Mouse (Mus musculus): Measurements from ENCODE around the gene Lin28a.
"Not testable (repeated sequence)": the region's sequence is repeated elsewhere in the genome, so short reads cannot be mapped to it uniquely, and the experiment has no call there.

Gene Lin28a

DNA sequence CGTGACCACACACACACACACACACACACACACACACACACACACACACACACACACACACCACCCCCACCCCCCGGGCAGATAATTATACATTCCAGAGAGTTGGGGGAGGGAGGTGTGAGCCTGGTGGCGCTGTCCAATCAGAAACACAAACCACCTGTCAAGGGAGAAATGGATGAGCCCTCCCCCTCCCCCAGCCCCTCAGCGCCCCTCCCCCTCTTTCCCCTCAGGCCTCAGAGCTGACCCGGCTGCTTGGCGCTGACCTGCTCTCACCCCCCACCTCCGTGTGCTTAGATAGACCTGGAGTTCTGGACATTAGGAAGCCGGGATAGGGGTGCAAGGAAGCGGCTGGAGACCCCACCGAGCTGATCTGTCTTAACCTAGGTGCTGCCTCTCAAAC, 569 bp upstream of the Lin28a start:
- DNase-seq (ENCODE audit: low spot score in 2 of 2), result no peak

DNA sequence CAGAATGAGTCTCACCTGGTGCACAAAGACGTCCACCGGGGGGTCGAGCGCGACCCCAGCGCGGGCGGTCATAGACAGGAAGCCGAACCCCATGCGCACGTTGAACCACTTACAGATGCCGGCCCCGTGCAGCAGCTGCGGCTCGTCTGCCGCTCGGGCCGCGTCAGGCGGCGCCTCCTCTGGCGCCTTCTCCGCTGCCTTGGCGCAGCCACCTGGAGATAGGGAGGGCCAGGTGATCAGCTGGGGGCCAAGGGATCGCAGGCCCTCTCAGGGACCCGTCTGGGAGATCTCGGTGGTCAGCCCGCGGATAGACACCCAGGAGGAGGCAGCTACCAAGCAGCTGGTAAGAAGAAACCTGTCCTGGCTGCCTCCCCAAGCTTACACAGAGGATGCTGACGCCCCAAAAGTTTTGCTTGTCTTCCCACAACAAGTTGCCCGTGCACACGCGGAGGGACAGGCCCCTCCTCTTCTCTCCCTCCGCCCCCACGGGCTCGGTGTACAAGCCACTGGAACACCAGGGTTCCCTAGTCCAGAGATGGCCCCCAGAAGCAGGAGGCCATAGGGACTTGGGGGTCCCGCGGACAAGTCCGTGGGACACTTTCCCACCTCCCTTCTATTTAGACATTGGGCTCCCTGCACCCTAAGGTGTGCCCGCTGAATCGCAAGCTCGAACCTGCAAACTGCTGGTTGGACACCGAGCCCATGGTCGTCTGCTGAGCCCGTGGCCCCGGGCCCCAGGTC, 433 bp downstream of the Lin28a start:
- DNase-seq (ENCODE audit: low spot score in 2 of 2), result no peak

DNA sequence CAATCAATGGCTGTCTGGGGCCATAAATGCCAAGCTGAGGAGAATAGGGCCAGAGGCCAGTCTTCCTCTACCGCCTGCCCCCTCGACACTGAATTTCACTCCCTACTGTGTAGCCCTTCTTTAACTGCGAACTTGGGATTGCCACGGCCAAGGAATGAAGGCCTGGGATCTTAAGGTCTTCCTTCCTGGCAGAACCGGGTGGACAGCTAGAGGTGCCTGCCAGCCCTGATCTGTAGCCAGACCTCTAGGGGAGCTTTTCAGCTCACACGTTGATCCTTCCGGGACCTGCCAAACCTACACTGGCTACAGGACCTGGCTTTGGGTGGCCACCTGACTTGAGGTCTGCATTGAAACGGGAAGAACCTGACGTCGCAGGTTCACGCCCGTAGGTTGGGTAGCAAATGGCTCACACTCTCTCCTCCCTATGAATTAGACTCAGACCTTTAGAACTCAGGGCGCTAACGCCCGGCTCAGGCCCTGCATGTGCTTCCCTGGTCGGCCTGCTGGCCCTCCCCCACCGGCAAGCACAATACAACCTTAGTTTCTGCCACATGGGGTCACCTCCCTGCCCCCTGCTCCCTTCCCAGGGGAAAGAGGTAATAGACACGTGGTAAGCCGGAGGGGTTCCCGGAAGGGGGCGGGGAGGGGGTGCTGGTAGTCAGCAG, 1.3 kb downstream of the Lin28a start:
- no peak for DNase-seq (ENCODE audit: low spot score in 2 of 2)

DNA sequence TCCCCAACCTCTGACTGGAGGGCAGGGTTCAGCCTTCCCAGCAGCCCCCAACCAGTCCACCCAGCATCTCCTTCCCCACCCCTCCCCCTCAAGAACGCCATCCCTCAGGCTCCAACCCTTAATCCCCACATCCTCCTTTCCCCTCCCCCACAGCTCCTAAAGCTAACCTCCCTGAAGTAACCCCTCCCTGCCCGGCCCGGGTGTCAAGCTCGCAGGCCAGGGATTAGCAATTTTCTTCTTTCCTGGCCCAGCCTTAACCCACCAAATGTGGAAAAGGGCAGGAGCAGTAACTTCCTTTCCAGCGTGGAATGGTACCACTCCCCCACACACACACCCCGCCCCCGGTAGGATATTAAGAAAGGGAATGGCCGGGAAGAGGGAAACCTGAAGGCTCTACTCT, 1.9 kb downstream of the Lin28a start:
- no peak for DNase-seq (ENCODE audit: low spot score in 2 of 2)

DNA sequence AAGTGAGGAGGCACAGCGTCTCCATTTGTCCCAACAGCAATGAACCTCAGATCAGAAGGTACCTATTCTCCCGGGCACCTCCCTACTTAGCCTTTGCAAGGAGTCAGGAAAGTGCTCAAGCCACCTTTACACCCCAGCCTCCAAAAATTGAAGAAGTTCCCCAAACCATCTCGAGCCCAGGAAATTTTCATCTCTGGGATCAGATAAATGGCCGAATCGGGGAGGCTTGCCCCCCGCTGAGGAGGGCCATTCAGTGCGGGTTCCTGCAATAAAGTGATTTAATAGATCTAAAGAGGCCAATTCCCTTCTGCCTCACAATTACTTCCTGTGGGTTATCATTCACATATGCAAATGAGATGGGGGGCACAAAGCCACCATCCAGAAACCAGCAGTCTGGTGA, 2.4 kb downstream of the Lin28a start:
- no peak for DNase-seq (ENCODE audit: low spot score in 2 of 2)

DNA sequence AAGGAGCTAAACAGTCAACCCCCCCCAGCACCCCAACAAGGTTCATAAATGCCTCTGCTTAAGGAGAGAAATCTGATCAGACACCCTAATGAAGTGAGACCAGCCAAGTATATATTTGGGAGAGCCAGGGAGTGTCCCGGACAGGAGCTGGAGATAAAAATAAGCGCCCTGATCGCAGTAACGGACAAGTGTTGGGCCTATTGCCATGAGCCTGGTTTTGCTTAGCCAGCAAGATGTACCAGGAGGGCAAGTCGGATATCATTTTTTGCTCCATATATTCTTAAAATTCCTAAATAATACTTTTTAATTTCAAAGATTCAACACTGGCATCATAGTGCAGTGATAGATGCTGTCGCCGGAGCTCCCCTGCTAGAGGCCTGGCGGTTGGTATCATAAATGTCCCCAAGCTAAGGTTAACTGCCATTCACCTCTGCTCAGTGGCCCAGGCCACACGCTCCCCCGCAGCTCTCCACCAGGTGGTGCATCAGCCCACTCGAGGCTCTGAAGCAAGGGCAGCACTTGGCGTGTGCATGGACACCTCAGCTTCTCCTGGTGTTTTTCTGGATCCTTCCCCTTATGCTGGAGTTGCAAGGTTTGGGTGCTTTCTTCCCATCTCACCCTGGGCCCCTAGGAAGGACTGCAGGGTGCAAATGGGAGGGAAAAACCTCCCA, 5.6 kb downstream of the Lin28a start:
- DNase-seq (ENCODE audit: low spot score in 2 of 2), result no peak

DNA sequence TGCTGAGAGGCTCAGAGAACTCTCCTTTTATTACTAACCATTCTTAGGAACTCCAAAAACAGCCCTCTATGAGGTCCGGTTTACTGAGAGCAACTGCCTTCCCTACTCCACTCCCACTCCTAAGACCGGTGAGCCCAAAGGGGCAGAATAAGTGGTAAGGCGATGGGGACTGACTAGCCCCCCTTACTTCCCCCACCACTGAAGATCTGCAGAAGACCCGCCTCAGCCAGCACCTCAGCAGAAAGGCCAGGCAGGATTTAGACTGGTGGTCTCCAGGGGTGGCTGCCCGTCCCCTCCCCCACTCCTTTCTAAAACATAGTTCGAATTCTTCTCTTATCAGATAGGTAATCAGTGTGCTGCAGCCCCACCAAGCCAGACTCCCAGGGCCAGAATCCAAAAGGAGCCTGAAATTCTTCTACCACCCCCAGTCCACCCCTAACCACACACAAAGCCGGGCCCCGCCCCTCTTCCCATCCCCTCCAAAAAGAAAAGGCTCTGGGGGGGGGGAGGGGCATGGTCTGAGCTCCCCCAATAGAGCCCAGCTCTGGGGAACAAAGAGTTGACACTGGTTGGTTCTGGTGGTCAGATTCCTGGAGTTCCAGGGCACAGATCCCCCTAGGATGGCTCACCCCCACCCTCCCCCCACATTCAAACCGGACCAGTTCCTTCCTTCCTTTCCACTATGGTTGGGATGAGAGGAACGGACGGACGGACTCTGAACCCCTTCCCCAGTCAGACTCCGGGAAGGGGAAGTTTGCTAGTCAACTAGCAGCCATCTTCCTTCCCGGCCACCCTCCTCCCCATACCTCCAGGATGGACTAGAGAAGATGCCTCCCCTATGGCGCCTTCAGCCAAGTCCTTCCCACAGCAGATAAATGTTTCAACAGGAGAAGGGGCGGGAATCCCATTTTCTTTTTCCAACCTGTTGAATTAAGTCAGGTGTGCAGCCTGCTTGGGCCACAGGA, 6.9 kb downstream of the Lin28a start:
- DNase-seq (ENCODE audit: low spot score in 2 of 2), result no peak

DNA sequence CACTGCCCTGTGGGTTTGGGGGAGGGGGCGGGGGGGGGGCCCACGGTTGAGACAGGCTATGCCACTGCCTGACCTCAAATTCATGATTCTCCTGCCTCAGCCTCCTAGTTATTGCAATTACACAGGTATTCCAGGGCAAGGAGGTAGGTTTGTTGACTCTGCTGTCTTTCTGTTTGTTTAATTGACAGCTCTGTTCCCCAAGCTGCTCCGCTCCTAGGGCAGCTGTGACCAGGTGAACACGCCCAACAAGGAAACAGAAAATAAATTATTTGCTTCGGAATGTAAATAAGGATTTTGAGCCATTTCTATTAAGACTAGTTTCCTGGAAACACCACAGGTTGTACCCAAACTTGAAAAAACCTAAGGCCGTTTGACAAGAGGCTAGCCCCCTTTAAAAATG, 8.9 kb downstream of the Lin28a start:
- no peak for DNase-seq (ENCODE audit: low spot score in 2 of 2)

DNA sequence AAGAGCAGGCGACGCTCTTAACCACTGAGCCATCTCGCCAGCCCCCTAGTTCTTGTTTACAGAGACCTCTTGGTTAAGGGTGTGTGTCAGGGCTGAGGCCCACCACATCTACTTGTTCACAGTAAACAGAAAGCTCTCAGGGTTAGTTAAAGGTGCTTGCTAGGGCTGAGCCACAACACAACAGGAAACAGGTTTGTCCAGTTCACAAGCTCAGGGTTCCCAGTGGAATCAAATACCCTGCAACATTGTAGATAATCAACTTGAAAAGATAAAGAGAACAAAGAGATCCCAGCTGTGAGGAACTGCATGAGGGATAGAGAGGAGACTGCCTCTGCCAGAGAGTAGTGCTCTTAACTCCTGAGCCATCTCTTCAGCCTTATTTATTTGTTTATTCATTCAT, 11.8 kb downstream of the Lin28a start:
- no peak for DNase-seq (ENCODE audit: low spot score in 2 of 2)

DNA sequence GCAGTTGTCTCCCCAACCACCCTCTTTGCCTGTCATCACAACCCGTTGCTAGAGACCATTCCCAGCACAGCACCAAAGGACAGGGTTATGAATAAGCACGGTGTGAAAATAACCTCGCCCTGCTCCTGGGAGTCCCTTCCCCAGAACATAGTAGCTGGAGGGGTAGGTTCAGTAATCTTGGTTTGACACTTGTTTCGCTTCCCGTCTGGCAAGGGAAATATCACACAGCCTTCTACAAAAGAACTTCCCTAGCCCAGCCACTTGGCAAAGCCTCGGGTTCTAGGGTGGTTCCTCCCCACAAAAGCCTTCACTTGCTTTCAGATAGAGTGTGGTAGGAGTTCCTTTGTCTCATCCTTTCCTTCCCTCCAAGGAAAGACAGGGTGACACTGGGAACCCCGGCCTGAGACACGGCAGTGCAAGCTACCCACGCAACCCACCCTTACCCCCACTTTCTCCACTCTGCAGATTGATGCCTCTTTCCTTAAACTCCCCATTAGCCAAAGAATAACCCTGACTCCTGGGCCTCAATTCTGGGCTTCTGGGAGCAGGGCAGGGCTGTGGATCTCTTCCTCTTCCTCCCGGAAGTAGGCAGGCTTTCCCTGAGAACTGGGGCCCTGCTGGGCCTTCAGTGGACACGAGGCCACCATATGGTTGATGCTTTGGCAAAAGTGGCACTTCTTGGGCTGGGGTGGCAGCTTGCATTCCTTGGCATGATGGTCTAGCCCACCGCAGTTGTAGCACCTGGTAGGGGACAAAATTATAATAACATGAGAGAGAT, 12.9 kb downstream of the Lin28a start:
- no peak for DNase-seq (ENCODE audit: low spot score in 2 of 2)

DNA sequence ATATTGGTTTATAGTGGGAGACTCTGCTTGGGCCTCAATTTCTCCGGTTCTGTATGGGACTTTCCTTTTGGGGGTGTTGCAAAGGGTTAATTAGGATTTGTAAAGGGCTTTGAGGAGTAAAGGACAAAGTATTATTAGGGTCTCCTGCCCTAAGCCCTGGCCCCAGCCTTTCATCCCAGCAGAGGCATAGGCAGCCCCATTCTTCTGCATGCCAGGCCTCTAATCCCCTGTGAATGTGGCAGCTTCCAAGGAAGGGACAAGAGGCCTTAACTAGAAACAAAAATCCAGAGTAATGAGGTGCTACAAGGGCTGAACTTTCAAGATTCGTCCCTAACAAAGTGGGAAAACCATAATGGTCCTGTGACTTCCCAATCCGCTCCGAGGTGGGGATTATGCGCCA, 15.7 kb downstream of the Lin28a start:
- DNase-seq (ENCODE audit: low spot score in 2 of 2), result no peak

DNA sequence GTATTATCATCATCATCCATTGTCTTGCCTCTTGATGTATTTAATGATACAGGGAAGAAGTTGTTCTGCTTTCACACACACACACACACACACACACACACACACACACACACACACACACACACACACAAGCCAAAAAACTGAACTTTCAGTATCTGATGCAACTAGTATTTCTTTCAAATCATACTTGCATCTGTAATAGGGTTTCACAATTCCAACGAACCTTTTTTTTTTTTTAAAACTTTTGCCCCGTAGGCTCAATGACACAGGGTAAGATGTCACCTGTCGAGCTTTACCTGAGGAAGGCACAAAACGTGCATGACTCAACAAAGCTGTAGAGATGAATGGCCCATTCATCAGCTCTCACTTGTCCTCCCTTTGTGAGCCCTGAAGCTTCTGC, 16.4 kb downstream of the Lin28a start:
- no peak for DNase-seq (ENCODE audit: low spot score in 2 of 2)

DNA sequence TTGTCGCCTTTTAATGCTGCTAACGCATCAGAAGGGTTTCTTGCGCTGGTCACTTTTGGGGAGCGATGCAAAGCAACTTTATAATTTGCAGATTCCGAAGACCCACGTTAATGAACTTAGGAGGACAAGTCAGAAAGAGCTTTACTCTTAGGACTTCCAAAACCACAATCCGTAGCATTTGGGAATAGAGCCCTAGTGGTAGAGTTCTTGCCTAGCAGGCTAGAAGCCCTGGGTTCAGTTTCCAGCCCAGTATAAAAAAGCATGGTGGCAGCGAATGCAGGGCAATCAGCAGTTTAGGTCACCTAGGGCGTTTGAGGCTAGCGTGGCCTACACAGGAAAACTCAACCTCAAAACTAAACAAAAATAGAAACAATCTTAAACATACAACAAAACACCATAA, 16.9 kb downstream of the Lin28a start:
- no peak for DNase-seq (ENCODE audit: low spot score in 2 of 2)

DNA sequence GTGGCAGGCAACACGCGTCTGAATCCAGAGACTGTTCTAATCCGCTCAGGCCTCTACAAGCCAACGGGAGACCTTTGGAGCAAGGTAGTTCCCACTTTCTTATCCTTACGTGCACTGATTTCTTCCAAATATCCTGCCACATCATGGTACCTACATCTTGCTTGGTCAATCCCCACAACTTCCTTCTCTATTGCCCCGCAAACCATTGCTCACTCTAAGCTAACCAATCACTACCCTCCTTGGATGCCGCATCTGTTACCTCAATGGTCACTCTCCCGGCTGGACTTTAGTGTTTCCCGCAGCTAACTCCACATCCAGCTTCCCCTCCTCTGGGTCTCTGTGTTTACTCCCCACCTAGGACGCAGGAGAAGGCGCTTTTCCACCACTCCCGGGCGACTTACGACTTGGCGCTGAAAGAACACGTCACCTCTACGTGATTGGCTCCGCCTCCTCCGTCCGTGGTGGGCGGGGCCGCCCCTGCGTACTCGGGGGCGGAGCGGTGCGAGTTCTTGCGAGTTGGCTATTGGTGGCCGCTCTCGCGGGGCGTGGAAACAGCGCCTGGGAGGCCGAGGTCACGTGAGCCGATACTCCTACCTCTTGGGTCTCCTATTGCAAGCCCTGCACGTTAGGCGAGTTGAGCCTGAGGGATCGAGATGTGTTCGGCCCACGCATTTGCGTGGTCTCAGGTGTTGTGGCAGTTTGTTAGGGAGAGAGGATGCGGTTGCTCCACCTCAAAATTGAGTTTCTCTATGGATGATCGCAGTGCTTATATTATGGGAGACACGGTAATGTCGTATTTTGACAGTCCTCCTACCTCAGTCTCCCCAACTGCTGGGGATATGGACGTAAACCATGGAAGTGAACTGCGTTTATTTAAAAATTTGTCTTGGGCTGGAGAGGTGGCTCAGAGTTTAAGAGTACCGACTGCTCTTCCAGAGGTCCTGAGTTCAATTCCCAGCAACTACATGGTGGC, 17.9 kb downstream of the Lin28a start, which contains the start of gene Dhdds:
Dhdds (minus strand) TSS at position 453 of the 973 bp plus-strand sequence.
- peak; percentile 97 to 98 for DNase-seq (ENCODE audit: low spot score in 2 of 2)

DNA sequence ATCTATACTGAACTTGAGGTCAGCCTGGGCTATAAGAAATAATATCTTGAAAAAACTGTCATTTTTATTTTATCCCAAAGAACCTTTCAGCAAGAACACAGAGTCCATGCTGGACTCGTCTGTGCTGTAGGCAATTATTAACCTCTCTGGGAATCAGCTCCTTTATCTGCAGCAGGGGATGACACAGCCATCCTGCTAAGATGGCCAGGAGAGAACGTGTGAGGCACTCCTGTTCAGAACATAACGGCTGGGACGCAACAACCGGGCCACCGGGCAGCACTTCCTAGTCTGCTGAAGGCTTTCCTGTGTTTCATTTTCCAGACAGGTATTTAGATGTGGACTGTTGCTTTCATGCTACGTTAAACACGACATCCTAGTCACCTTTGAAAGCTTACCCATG, 23.9 kb downstream of the Lin28a start:
- DNase-seq (ENCODE audit: low spot score in 2 of 2), result no peak

DNA sequence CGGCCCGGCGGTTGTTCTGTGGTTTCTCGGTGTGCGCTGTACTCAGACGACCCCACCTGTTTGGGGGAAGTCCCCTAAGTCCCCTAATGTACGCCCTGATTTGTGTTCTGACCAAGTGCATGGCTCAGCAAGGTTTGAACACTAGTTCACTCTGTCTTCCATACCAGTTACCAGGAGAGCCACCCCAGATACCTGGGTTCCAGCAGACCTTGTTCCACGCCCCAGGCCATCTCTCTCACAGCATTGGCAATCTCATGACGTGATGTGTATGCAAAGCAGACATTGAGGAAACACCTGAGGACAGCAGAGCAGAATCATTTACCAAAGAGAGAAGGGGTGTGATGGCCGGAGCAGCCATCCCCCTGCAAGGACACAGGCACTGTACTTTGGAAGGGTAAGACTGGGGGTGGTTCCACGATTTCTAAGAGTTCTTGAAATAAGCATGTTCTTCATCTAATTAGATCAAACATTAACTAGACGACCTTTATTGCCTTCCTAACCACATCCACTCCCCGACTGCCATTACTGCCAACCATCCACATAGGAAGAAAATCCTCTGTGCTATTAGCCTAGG, 27.5 kb downstream of the Lin28a start:
- DNase-seq (ENCODE audit: low spot score in 2 of 2), result no peak

DNA sequence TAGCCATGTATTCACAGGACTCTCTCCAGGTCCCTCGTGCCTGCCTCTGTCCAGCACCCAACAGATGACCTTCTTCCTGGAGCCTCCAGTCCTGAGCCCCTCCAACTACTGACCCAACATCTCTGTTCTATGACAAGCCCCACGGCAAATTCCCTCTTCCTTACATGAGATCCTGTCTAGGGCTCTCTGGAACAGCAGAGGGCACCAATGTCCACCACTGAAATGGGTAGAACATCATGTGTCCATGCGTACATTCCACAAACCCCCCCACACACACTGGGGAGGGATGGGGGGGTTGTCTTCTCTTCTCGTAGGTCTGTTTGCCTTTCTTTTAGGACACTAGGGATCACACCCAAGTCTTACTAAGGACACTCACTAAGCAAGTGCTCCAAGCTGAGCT, 28.6 kb downstream of the Lin28a start:
- DNase-seq (ENCODE audit: low spot score in 2 of 2), result no peak

DNA sequence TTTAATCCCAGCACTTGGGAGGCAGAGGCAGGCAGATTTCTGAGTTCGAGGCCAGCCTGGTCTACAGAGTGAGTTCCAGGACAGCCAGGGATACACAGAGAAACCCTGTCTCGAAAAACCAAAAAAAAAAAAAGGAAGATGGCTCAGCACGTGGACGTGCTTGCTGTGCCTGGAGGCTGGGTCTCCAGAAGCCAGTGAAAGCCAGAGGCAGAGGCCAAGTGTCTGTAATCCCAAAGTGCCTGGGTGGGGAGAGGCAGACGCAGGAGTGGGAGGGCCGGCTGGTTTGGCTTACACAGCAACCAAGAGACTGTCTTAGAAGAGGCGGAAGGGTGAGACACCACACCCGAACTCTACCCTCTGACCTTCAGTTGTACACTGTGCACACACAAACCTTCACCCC, 30.4 kb downstream of the Lin28a start:
- DNase-seq (ENCODE audit: low spot score in 2 of 2), result not testable (repeated sequence)

DNA sequence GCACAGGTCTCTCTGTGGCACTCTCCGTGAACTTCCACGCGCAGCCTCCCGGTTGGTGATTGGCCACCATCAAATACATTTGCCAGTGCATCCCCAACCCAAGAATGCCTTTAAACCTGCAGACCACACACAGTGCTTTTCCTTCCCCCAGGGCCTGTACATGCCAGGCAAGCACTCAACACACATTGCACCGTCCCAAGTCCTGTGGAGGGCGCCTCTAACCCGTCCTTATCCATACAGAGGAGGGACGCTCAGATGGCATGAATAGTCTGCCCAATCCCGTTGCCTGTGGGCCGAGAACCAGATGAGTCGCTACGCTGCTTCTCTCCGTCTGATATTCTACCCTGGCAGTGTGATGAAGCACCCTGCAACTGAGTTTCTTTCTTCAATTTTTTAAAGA, 35.7 kb downstream of the Lin28a start:
- DNase-seq (ENCODE audit: low spot score in 2 of 2), result no peak

DNA sequence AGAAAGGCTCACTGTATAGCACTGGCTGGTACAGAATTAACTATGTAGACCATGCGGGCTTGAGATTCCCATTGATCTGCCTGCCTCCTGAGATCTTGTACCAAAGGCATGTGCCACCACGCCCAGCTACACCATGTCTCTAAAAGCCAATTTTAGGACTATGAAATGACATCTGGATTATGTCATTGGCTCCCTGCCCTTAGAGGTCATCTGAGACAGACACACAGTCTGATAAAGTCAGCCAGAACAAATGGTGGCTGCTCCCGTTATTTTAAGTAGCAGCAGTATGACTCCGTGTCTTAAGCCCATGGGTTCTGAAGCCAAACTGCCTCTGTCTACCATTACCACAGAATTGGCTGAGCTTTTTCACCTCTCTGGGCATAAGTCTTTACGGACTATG, 38.1 kb downstream of the Lin28a start:
- DNase-seq (ENCODE audit: low spot score in 2 of 2), result no peak

All from spleen, postnatal 4 days (tissue).